Mouse (Mus musculus) spleen, postnatal 14 days (tissue): ENCODE measurements around the gene Nop2.

ENCODE experiments used
- DNase-seq, 2 experiments: peaks; one replicate each; pipeline ENCODE4 v3.0.0; 2021 to 2022; ENCODE audit warnings: low spot score in 2 of 2

Gene Nop2

DNA sequence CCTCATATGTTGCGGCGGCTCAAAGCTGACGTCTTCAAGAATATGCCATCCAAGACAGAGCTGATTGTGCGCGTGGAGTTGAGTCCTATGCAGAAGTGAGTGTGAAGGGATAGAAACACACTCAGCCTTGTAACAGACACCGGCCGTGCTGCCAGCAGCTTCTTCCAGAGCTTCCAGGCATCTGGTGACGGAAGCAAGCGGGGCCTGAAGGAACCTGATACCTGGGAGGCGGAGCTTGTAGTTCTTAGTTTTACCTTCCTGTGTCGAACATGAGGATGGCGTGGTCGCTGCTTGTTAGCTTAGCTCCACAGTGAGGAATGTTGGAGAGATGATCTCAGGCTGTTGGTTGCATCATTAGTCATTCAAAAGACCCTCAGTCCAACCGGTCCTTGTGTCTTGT, 22.3 kb upstream of the Nop2 start:
- DNase-seq = no peak

DNA sequence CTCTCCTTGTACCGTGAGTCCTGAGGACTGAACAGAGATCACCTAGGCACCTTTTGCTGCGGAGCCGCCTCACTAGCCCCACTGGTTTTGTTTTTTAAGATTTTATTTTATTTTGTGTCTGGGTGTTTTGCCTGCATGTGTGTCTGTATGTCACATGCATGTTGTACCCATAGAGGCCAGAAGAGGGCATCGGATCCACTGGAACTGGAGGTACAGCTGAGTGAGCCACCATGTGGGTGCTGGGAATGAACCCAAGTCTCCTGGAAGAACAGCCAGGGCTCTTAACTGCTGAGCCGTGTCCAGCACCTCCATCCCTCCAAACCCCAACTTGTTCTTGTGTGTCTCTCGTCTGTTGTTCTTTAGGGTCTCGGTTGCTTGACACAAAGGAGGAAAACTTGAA, 20.8 kb upstream of the Nop2 start:
- peak in 1 of 2 experiments; percentile 33 for DNase-seq

- DNase-seq = no peak
These were observed 19.2 kb upstream of the Nop2 start for GRCm38 (mm10) chr6:125112553-125112952.

DNA sequence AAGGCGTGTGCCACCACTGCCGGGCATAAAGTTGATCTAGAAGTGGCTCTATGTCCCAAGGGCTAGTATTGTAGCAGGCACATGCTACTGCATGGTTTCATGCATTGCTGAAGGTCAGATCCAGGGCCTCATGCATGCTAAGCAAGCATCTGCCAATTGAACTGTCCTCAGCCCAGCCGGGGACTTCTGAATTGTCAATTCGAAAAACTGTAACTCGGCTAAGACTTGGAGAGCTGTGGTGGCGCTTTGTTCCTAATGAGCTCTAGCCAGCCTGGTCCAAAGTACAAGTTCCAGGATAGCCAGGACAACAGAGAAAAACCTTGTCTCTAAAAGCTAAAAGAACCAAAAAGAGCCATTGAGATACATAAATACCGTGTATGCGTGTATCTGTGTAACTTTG, 12.3 kb upstream of the Nop2 start:
- no peak for DNase-seq

GRCm38 (mm10) chr6:125128724-125129123, 3.0 kb upstream of the Nop2 start:
- DNase-seq = no peak

DNA sequence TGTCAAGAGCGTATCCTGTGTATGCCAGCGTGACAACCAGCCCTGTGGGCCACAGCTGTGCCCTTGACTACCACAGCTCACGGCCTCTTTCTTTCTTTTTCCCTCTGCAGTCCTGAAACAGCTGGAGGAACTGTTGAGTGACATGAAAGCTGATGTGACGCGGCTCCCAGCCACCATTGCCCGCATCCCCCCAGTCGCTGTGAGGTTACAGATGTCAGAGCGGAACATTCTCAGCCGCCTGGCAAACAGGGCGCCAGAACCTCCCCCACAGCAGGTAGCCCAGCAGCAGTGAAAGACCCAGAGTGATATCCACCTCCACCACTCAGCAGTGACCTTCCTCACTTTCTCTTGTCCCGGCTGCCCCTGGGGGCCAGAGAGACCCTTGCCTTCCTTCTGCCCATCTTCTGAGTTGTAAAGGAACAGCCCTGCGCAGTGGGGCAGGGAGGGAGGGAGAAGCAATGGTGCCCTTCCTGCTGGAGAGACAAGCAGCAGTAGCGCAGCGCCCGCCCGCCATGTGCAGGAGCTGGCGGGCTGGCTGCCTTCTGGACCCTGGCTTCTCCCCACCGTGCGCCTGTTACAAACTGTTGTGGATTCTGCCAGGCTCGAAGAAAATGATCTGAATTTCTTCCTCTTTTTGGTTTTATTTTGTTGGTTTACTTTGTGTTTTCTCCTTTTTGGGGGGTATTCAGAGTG, 1.9 kb upstream of the Nop2 start:
- no peak for DNase-seq

GRCm38 (mm10) chr6:125132470-125132869, 761 bp downstream of the Nop2 start:
- no peak for DNase-seq

DNA sequence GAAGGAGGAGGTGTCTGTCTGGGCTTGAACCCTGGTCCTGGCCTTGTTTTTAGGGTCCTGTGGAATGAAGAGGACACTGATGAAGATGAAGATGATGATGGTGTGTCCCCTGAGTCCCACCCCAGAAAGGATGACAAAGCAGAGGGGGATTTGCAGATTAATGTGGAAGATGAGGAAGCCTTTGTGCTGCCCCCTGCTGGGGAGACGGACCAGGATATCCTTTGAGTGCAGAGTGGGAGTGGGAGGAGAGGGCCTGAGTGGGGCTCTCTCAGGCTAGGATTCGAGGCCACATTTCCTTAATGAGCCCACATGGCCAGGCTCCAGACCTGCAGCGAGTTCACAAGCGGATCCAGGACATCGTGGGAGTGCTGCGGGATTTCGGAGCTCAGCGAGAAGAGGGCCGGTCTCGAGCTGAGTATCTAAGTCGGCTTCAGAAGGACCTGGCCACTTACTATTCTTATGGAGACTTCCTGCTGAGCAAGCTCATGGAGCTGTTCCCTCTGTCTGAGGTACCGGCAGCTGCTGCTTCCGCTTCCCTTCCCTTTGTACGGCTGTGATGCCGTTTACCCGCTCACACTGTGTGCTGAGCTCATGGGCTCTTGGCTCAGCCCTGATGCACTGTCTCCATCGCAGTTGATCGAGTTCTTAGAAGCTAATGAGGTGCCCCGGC, 5.4 kb downstream of the Nop2 start:
- DNase-seq = peak in 1 of 2 experiments; percentile 40

GRCm38 (mm10) chr6:125139747-125140146, 8.0 kb downstream of the Nop2 start:
- no peak for DNase-seq

GRCm38 (mm10) chr6:125142436-125142835, 10.7 kb downstream of the Nop2 start:
- DNase-seq = no peak

- no peak for DNase-seq
These were observed 11.4 kb downstream of the Nop2 start for GRCm38 (mm10) chr6:125143128-125143527.

- DNase-seq = no peak
These were observed 12.2 kb downstream of the Nop2 start for GRCm38 (mm10) chr6:125143904-125144303.

- DNase-seq = peak; percentile 71 to 78
These were observed 13.3 kb downstream of the Nop2 start, which contains the start of gene Iffo1 for GRCm38 (mm10) chr6:125145001-125145400. Gene Iffo1 (plus strand): TSS chr6:125145241.

DNA sequence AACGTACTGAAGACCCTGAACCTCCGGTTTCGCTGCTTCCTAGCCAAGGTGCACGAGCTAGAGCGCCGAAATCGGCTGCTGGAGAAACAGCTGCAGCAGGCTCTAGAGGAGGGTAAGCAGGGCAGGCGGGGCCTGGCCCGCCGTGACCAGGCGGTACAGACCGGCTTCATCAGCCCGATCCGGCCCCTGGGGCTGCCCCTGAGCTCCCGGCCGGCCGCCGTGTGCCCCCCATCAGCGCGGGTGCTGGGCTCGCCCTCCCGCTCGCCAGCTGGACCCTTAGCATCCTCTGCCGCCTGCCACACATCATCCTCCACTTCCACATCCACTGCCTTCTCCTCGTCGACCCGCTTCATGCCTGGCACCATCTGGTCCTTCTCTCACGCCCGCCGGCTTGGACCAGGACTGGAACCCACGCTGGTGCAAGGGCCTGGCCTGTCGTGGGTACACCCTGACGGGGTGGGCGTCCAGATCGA, 13.8 kb downstream of the Nop2 start:
- DNase-seq = no peak

DNA sequence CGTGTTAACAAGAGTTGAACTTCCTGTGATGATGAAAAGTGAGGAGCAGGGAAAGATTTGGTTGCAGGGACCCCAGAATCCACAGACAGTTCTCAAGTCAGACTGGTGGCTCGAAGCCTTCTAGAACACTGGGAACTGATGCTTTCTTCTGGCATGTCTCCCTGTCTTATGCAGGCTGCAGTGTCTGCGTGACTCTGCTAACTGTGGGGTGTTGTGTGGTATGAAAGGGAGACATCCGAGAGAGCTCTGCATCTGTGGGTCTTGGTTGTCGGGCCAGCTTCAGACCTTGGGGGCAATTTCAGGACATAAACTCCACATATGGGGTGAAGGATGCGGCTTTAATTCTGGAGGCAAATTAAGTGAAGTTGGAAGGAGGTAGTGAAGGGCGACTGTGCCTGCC, 14.4 kb downstream of the Nop2 start:
- no peak for DNase-seq

GRCm38 (mm10) chr6:125146797-125147196, 15.1 kb downstream of the Nop2 start:
- DNase-seq = no peak

GRCm38 (mm10) chr6:125147329-125147728, 15.6 kb downstream of the Nop2 start:
- no peak for DNase-seq

GRCm38 (mm10) chr6:125148251-125148925, 16.7 kb downstream of the Nop2 start:
- DNase-seq = no peak

DNA sequence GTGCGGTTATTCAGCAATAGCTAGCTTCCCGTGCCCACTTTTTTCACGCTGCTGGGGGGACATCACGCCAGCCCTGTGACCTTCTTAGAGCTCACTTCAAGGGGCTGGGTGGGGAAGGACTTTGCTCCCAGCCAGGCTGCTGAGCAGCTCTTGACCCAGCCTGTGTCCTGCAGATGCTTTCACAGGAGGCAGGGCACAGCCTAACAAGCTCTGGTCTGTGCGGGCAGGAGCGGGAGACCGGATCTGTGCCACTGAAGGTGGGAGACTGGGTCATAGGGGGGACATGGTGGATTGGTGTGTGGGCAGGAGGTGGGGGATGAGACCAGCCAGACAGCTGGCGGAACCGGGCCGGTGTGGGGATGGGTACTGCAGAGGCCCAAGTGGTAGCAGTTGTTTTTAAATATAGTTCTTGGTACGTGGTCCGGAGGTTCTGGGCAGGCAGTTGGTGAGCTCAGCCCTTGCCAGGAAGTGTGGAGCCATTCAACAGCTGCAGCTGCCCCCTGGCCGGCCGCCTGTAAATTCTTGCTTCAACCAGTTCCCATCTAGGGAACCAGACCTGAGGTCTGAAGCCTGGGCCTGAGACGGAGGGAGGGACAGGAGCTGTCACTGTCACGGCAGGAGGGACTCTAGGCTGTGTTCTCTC, 17.3 kb downstream of the Nop2 start:
- no peak for DNase-seq

DNA sequence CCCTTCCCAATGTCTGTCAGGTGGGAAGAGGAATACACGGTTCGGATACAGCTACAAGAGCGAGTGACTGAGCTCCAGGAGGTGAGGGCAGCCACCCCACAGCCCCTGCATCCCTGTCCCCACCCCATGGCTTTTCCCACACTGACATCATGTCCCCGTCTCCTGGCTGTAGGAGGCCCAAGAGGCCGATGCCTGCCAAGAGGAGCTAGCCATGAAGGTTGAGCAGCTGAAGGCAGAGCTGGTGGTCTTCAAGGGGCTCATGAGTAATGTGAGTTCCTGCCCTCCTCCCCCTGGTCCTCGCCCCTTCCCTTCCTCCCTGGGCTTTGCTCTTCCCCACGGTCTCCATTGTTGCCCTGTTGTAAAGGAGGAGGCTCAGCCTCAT, 17.9 kb downstream of the Nop2 start:
- no peak for DNase-seq

DNA sequence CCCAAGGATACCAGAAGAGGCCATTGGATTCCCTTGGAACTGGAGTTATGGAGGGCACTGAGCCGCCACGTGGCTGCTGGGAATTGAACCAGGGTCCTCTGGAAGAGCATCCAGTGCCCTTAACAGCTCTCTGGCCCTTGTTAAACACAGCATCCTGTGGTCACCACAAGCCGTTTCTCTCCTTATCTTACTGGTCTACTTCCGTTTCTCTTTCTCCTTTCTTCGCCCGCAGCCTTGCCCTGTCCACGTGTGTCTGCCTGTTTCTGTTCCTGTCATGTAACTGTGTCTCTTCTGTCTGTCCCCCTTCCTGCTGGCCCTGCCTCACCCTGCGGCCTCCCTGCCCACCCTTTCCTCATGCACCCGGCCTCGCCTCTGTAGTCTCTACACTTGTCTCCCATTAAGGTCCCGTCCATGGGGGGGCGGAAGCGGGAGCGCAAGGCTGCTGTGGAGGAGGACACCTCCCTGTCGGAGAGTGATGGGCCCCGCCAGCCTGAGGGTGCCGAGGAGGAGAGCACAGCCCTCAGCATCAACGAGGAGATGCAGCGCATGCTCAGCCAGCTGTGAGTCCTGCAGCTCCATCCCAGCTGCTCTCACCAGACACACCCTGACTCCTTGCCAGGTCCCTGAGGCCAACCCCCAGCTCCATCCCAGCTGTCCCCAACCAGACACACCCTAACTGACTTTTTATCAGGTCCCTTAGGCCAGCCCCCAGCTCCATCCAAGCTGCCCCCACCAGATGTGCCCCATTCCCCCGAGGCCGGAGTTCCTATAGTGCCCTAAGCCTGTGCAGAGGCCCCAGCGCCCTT, 20.7 kb downstream of the Nop2 start:
- DNase-seq = no peak

DNA sequence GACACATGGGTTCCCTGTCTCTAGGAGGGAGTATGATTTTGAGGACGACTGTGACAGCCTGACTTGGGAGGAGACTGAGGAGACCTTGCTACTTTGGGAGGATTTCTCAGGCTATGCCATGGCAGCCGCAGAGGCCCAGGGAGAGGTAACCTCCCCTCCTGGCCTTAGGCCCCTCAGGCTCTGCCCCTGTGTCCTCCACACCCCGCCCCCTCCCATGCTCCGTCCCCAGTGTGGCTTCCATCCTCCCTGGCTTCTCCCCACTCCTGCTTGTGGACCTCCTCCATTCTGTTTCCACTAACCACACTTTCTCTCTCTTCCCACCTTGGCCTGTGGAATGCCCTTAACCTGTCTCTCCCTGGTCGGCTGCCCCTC, 21.3 kb downstream of the Nop2 start:
- DNase-seq = no peak
